Mouse (Mus musculus) lung, postnatal 4 days (tissue): Measurements from ENCODE around the gene Zfhx3.

ENCODE experiments used
- DNase-seq, 2 experiments: peaks; one replicate each; pipeline ENCODE4 v3.0.0; 2021

The Zfhx3 gene

DNA sequence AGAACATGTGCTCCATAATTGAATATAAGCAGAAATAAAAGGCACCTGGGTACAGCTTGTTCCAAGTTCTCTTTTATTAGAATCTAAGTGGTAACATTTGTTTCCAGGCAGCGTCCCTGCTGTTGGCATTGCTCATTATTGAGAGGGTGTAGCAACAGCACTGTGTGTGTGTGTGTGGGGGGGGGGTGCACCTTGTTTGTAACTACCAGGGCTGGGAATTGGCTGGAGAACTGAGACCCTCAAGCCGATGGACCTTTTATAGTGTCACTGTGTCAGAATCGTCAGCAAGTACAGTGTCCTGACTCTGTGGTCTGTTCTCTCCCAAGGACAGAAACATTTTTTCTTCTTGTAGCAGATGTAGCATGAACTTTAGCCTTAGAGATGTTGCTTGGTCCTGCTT is 77.2 kb downstream of the Zfhx3 start:
- no peak for DNase-seq

DNA sequence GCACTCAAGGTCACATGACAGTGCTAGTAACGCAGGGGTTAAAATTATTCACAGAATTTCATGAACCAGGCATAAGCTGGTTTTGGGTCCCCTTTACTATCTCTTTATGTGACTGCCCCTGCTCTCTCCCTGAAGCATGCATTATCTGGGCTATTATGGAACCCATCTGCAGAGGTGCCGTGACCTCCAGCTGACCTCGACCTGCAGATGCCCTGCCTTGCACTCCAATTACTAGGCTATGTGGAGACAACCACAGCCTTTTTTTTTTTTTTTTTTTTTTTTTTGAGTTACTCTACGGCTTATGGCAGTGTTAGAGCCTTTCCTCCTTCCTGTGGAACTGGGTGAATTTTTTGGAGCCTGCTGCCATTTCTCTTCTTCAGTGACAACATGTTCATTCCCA is 80.0 kb downstream of the Zfhx3 start:
- DNase-seq, result no peak

DNA sequence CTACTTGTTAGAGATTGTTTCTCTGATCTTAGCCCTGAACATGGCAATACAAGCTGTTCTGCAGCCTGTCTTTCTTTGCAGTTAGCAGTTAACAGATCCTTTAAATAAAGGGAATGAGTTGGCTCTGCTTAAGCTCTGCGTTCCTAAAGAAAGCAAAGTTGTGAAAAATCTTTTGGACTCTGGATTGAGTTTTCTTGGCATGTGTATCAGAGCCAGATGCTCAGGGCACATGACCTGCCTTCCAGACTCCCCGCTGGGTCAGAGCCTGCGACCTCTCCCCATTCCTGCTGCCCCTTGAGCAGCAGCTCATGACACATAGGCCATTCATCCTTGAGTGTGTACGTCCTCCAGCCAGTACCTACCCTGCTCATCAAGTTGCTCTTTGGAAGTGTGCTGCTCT is 81.9 kb downstream of the Zfhx3 start:
- peak; percentile 9 to 61 for DNase-seq

DNA sequence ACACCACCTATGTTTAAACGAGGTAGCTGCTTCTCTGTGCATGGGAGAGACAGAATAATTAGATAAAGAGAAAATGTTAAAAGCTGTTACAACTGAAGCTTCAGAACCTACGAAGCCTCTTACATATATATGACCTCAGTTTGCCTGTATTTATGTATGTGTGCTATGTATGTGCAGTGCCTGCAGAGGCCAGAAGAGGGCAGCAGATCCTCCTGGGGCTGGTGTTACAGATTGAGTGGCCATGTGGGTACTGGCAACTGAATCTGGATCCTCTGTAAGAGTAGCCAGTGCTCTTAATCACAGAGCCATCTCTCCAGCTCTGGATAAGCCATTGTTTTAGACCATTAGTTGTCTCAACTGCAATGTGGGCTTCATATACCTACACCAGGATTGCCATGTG is 82.8 kb downstream of the Zfhx3 start:
- no peak for DNase-seq

DNA sequence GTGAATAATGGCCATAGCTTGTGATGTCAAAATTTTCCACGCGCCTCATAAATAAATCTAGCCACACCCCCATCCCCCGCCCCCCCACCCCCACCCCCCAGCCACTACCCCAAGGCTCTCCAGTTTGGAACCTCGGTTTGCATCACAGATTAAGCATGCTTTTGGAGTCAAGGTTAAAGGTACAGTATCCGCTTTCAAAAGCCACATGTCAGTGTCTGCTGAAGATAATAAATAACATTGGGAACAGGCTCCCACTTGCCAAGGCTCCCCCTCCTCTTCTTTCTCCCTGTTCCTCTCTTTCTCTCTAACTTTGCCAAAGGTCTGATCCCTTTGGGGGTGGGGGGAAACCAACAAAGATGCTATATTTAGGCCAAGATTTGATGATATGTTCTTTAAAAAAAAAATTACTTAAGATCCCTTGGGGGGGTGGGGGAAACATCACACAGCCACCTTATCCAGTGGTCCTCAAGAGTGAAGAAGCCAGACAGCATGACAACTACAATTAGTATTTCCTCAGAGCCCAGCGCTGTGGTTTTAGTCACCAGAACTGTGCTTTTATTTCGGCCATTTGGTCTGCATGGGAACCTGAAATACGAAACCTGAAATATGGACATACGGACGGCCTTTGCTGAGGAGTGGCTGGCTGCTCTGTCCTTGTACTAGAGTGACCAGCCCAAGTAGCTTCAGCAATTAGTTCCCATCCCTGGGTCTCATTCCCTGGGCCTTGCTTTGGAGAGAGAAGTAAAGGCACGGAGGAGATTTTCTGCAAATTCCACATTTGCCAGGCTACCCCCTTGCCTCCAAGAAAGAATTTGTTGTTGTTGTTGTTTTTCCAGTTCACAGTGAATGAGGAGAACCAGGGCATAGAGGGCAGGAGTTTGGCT is 84.4 kb downstream of the Zfhx3 start:
- DNase-seq, result no peak

DNA sequence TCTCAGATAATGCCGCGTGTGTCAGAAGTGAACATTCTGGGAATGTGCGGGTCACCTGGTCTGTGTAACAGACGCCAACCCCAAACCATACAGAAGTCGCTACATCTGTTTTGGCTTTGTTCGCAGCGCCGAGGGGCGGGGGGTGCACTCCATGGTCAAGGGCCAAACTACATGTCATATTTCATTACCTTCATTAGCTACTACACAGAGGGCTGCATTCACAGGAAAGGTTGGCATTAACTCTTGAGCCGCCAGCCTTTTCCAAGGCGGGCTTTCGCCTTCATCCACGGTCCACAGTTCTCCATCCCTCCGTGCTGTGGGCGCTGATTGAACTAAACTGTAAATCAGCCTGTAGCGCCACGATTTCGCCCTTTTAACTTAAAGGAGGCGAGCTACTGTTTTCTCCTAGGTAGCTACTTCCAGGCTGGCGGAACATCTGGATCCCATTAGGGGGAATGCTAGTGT is 85.1 kb downstream of the Zfhx3 start:
- no peak for DNase-seq

DNA sequence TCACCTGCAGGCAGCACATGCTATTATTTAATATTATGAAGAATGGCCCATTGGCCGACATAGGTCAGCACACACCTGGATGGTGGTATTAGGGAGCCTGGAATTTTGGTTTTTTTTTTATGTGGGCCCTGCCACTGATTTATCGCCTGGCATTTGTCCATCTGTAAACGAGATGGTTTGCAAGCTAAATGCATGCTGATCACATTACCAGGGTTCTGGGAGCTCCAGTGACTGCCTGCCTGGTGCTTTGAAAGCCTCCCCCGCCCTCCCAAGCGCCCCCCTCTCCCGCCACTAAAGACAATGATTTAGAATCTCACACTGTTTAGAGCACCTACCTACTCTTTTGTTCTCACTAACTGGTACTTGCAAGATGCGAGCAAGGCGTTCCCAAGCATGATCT is 86.0 kb downstream of the Zfhx3 start:
- DNase-seq, result no peak

DNA sequence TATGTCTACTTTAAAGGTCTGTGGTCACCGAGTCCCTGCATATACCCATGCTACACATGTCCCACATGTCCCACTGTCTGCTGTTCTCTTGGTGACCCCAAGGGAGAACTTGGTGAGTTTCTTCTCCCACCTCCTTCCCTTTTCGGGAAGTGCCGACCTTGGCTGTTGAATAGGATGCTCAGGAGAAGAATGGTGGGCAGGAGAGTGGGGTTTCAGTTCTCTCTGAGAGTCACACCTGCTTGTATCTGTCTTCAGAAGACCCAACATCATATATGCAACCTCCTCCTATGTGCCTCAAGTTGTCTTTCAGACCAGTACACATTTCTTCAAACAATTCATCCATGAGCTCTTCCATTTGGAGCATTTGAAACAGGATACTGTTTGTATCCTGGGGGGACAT is 88.7 kb downstream of the Zfhx3 start:
- no peak for DNase-seq

DNA sequence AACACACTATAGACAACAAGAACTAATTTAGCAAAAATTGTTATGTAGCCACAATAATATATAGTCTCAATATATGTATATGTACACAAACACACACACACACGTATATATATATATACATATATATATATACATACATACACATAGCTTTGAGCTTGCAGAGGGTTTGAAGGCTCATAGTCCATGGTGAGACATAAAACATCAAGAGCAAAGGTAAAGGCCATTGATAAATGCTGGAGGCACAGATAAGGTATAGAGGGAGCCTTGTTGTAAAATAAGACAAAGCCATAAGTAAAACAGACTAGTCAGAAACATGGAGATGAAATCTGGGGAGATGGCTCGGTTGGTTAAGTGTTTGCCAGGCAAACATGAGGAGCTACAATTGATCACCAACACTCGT is 91.6 kb downstream of the Zfhx3 start:
- no peak for DNase-seq

DNA sequence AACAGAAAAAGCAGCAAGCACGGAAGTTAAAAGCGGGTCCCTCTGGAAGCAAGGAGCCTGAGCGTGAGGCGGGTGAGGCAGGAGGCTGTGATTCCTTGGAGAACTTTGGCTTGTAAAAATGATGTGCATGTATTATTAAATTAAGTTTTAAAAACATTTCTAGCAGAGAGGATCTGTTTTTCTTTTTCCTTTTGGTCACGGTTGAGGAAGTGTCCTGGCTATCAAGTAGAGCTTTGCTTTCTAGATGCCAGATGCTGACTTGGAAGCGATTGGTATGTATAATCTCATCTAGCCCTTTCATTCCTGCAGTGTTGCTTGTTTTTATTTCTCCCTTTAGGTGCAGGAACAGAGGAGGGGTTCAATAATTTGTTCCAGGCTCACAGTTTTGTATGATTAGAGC is 92.3 kb downstream of the Zfhx3 start:
- DNase-seq, result no peak

DNA sequence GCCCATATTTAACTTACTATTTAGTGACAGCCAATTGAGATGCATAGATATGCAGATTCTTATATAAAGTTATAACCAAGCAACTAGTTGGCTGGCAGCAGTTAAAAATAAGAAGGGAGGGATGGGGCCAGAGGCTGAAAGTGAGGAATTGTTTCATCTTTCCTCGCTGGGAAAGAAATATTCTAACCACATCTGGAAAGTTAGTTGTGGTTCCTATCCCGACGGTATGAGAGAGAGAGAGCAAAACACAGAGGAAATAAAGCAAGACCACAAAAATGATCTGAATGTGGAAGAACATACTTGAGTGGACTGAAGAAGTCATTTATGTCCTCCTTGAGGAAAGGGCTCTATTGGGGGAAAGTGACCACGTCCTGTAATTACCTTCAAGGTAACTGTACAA is 101.2 kb downstream of the Zfhx3 start:
- no peak for DNase-seq

DNA sequence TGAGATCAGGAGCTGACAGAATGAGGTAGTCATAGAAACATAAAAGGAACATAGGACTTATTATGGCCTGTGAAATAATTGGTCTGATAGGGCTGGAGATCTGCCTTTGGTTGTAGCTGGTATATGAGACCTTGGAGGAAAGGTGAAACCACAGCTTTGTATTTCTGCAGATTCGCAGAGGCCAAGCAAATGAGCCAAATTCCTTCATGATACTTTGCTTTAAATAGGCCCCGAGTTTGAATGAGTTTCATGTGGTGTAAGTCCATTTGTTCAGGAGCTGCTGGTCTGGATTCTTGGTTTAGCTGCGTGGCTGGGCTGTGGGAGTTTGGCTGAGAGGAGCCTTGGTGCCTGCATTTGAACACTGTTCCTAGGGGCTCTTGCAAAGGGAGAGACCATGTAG is 101.7 kb downstream of the Zfhx3 start:
- no peak for DNase-seq

DNA sequence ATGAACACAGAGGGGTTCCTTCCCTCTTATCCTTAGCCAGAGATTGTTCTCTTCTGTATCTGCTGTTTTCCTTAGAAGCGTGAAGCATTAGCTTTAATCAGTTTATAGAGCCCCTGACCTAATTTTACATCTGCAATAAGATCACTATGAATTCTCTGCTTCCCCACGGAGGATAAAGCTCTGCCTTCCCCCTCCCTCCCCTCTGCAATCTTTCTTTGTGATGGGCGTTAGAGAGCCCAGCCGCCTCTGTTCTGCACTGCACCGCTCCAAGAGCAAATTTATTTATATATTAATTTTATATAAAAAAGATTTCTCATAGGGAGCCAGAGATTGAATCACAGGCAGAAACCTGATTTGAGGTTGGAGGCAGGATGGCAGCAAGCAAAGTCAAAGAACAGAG is 113.8 kb downstream of the Zfhx3 start:
- DNase-seq, result no peak

DNA sequence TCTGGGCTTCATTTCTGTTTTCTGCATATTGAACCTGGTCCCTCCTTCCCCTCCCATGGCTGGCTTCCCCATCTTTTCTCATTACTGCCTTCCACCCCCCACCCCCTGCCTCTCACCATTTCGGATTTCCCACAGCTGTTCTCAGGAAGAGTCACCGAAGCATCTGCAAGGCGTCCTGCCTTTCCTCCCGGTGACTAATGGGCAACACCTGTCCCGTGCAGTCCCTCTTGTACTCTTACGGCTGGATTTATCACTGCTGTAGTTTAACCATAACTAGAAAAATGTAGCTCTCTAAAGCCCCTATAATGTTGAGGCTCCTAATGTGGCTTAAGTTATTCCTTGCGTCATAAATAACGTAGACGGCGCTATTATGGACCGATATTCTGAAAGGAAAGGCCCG is 119.5 kb downstream of the Zfhx3 start:
- DNase-seq, result no peak

DNA sequence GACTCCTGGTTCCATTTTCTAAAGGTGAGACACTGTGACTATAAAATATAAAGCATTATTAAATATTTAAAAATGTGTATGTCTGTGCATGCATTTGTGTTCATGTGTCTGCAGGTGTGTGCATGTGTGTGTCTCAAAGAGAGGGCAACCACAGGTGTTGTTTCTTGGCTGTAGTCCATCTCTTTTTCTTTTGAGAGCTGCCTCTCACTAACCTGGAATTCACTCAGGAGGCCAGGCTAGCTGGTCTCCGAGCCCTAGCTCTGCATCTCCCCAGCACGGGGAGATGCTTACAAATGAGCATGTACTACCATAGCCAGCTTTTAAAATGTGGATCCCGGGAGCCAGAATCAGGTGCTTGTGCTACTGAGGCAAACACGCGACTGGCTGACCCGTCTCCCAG is 124.7 kb downstream of the Zfhx3 start:
- DNase-seq, result no peak

DNA sequence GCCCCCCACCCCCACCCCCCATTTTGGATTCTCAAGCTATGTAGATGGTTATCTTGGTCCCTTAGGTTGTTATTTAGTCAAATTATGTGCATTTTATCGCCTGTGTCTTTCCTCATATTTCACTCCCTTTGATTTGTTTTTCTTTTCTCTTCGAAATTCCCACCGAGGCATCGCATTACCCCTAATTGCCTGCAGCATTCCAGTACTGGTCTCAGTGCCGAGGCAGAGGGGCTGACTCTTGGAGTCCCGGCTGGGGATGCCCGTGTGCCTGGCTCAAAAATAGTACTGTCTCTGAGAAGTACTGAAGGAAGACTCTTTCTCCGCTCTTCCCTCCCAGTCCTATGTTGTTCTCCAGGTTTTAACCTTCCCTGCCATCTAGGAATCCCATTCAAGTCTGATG is 125.8 kb downstream of the Zfhx3 start:
- no peak for DNase-seq

DNA sequence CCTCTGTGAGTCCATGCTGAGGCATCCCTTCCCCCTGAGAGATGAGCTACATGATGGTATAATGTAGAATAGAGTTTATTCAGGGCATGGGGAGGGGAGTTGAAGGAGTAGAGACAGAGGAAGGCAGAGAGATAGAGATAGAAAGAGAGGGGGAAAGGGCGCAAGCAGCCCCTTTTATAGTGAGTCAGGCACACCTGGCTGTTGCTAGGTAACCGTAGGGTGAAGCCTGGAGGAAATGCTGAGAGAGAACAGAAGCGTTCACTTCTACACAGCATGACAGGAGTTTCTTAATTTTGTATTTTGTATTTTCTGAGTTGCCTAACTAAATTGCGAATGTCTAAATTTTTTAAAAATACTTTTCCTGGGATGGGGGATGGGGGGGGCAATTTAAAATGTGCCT is 128.0 kb downstream of the Zfhx3 start:
- no peak for DNase-seq

DNA sequence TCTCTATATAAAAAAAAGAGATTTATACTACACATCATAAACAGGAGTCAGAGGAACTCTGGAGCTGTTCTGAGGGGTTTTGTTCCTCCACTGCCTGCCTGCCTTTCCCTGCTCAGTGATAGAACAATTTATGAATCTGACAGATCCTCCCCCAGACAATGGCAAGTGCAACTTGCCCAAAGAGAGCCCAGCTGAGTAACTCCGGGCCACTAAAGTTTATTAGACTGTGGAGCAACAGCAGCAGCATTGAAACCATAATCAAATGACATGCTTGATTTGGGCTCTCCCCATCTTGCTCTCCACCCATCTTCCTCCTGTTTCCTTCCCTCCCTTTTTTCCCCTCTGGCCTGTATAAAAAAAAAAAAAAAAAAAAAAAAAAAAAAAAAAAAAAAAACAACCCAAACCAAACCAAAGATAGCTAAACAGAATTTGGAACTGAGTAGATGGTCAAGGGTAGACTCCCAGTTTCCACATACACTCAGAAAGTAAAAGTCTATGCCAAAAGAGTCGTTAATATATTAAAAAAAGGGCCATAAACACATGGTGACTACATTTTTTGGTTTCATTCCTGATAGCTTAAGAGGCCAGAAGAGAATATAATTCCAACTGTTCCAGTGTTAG is 129.8 kb downstream of the Zfhx3 start:
- no peak for DNase-seq

DNA sequence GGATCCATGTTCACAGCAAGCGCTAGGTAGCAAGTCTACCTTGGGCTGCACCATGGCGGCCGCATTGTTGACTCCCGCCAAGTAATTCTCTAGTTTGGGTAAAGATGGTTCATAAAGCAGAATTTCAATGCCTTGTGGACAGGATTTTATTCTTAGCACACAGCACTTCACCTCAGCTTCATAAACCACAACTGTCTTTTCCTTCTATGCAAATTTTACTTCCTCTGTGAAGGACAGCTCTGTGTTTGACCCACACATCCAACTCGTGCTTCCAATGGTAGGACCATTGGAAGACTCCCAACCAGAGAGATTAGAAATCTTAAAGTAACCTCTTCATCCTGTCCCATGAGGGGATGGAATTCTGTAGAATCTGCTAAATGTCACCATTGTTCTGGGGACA is 130.4 kb downstream of the Zfhx3 start:
- no peak for DNase-seq

DNA sequence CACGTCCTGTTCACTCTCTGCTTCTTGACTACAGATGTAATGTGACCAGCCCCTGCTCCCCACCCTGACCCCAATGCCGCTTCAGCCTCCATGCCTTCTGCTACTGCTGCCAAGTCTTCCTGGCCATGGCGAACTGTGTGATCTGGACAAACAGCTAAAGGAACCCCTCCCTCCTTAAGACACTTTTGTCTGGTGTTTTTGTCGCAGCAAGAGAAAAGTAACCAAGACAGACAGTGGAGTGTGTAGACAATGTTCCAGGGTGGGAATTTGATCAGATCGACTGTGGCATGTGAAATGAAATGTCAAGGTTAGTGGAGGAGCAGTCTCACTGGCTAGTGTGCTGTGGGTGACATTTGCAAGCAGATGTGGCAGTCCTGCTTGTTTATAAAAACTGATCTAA is 132.7 kb downstream of the Zfhx3 start:
- no peak for DNase-seq

DNA sequence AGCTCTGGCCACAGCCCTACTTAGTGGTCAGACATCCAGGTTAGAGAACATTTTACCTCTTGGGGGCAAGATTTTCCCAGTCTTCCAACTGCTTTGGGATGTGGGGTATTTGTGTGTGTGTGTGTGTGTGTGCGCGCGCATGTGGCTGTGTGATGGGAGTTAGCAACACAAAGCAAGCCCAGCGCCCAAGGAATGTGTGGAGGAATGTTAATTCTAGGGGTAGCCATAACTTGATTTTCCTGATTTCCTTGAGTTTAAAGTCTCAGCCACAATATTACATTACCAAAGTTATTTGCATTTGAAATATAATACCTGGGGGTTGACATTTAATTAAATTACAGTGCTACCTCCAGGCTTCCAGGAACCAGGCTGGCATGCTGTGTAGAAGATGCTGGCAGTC is 136.3 kb downstream of the Zfhx3 start:
- DNase-seq, result no peak

DNA sequence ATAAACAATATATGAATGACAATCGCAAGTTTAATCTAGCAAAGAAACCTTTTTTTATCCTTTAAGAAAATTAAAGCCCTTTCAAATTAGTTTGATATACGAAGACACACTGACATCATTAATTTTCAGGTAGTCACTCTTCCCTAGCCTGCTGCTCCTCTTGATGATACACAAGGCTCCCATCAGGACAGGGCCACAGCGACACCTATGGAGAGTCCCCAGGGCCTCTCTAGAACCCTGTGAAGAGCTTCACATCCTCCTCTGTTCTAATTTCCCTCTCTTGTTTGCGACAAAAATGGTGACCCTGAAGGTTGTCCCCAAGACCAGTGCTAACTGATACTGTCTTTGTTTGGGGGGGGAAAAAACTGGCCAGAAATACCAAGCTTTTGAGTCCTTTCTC is 144.5 kb downstream of the Zfhx3 start:
- no peak for DNase-seq

DNA sequence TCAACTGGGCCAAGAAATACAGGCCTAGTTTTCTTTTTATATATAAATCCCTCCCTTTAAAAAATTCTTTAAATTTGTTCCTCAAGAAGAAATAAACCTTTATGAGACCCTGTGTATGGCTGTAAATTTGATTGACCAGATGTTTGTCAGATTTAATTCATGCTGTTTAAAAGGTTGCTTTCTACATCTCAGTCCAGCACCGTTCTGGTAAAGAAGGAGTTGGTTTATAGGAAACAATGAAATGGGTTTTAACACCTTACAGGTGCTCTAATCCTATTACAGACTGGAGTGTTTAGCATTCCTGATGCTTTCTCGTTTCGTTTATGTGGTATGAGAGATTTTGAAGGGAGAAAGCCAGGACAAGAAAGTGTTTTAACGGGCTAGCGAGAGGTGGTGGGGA is 147.2 kb downstream of the Zfhx3 start:
- DNase-seq, result no peak

DNA sequence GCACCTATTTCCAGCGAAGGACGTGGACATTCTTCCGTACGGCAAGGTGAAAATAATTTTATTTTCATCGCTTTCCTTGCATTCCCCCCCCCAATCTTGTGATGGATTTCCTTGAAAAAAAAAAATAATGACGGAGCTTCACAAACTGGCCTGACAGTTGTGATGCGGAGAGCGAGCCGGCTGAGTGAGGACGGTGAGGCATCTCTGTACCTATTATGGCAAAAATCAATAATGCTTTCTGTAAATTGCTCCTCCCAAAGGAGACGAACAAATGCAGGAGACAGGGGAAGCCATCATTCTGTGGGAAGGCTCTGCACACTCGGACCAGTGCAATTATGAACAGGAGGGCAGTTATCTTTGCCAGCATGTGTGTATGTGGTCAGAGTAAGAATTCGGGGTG is 156.2 kb downstream of the Zfhx3 start:
- no peak for DNase-seq

DNA sequence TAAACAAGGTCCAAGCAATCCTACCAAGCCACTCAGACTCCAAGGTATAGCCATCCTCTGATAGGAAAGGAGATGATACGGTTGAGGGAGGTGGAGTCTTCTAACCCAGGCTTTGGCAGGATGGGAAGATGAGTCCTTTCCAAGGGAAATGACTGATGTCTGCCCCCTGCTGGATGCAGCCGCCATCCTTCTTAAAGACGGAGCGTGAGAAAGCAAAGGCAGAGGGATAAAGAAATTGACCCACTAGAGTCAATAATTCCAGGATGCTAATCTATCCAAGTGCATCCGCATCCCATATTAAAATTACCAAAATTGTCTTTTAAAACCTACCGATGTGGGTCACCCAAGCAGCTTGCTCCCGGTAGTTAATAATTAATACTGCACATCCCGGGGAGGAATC is 158.7 kb downstream of the Zfhx3 start:
- DNase-seq, result peak in 1 of 2 experiments; percentile 16
